Mouse (Mus musculus) left cerebral cortex, adult 8-10 months (tissue): Measurements from ENCODE around the gene Rad9b. TPM values are rescaled to one million over a fixed set of nuclear protein-coding genes. Genes with fewer than 3 reads are reported as not detected.
A peak's percentile ranks its signal among the peaks of the same experiment; 100 is the strongest.

Experiments
- DNase-seq, 2 experiments: peaks; one replicate each; pipeline ENCODE4 v3.0.0; 2022; ENCODE audit warnings: low spot score in 2 of 2
- total RNA-seq, 4 experiments: library from RNA; stranded (reverse); gene quantifications; 2 replicates each; pipeline ENCODE4 v1.2.4; 2022

The Rad9b gene
- total RNA-seq, 4 experiments from 2014 or later: 3.4 to 5.0 (median 4.2) TPM

- DNase-seq: peak in 1 of 2 experiments; percentile 28
These were observed 68.8 kb downstream of the Rad9b start for GRCm38 (mm10) chr5:122285029-122285766.

DNA sequence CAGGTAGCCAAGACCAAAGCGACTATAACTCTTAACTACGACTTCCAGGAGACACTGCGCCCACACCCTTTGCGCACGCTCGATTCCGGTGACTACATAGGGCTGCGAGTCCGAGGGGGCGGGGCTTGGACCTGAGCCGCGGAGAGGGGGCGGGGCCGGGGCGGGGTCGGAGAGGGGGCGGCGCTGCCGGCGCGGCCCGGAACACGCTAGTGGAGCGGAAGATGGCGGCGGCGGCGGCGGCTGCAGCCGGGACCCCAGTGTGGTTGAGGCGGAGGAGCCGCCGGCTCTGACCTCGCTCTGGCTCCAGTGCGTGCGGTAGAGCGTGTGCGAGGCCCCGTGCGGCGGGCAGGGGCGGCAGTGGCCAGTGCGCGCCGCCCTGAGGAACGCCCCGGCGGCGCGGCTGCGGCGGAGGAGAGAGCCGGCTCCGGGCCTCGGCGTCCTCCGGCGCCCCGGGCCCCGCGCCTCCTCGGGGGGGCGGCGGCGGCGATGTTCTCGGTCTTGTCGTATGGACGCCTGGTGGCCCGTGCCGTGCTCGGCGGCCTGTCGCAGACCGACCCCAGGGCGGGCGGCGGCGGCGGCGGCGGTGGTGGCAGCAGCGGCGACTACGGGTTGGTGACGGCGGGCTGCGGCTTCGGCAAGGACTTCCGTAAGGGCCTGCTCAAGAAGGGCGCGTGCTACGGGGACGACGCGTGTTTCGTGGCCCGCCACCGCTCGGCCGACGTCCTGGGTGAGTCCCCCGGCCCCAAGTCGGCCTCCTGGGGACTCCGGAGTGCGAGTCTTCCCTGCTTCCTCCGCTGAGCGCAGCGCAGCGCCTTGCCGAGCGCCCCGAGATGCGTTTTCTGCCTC, 69.6 kb downstream of the Rad9b start, which contains the start of gene Pptc7:
Pptc7 (plus strand) TSS at position 183 of the 846 bp plus-strand sequence.
- peak; percentile 65 to 88 for DNase-seq

DNA sequence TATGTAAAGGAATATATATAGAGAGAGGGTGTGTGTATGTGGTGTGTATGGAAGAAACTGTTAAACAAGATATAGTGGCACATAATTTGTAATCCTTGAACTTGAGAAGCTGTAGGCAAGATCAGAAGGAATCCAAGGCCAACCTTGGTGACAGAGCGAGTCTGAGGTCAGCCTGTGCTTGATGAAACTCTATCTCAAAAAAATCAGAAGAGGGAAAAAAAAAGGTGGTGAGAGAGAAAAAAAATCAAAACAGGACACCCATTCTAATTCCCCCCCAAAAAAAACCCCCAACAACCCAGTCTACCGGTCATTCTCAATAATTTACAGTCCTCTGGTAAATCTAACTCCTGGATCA, 70.2 kb downstream of the Rad9b start:
- no peak for DNase-seq

DNA sequence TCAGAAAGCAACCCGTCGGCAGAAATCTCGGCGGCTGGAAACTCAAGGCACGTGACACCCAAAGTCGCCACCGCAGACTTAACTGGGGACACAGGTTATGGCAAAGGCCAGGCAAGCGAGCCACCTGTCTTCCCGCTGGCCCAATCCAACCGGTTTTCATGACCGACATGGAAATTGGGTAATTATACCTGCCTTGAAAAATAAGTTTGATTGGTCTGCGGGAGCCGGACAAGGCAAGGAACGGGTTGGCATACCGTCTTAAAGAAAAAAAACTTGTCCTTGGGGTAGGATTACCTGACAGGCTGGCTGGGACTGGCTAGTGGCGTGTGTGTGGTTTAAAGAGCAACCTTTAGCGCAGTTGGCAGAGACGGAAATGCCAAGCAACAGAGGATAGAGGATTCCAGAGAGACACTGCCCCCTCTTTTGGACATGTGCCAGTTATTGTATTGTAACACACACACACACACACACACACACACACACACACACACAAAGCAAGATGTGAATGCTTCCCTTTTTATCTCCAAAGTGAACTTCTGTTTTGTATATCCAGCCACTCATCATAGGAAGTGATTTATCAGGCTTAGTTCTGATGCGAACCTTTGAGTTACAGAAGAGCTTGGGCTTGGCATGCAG, 73.1 kb downstream of the Rad9b start:
- DNase-seq: no peak

GRCm38 (mm10) chr5:122280422-122280826, 73.6 kb downstream of the Rad9b start:
- no peak for DNase-seq

- no peak for DNase-seq
These were observed 74.1 kb downstream of the Rad9b start for GRCm38 (mm10) chr5:122279799-122280421.

GRCm38 (mm10) chr5:122278946-122279345, 75.1 kb downstream of the Rad9b start:
- no peak for DNase-seq

- DNase-seq: no peak
These were observed 79.2 kb downstream of the Rad9b start for GRCm38 (mm10) chr5:122274785-122275184.

Other genes with a start within 250 kb of the Rad9b start
- gene Ccdc63, start 213.4 kb downstream of the Rad9b start, total RNA-seq: 1 to 10 TPM in 1 of 4 experiments, under 1 TPM in 3; 0.53 to 1.4 (median 0.68) TPM
- 100 to 1,000 TPM; 197 to 231 (median 211) TPM for gene Ppp1cc, start 196.0 kb downstream of the Rad9b start, total RNA-seq
- 10 to 100 TPM in 1 of 4 experiments, 1 to 10 TPM in 3; 4.2 to 11.2 (median 6.9) TPM for gene Hvcn1, start 147.4 kb downstream of the Rad9b start, total RNA-seq
- gene Tctn1, start 89.8 kb downstream of the Rad9b start, total RNA-seq: 10 to 100 TPM; 15.0 to 16.6 (median 15.7) TPM
- 10 to 100 TPM; 44.8 to 52.2 (median 48.8) TPM for gene Pptc7, start 69.9 kb downstream of the Rad9b start, total RNA-seq
- gene Vps29, start 136 bp upstream of the Rad9b start, total RNA-seq: 100 to 1,000 TPM; 182 to 219 (median 199) TPM
- gene Gpn3, start 17.6 kb upstream of the Rad9b start, total RNA-seq: 10 to 100 TPM; 21.8 to 24.8 (median 22.7) TPM
- 10 to 100 TPM; 66.1 to 74.2 (median 70.7) TPM for gene Fam216a, start 18.1 kb upstream of the Rad9b start, total RNA-seq
- 100 to 1,000 TPM; 173 to 229 (median 205) TPM for gene Arpc3, start 37.6 kb upstream of the Rad9b start, total RNA-seq
- 10 to 100 TPM; 33.7 to 38.0 (median 37.2) TPM for gene Anapc7, start 67.5 kb upstream of the Rad9b start, total RNA-seq
- 100 to 1,000 TPM; 616 to 703 (median 645) TPM for gene Atp2a2, start 148.0 kb upstream of the Rad9b start, total RNA-seq